Mouse (Mus musculus) kidney, adult 2 months (tissue): ENCODE data around the gene Spata33.

ENCODE experiments used
- CTCF ChIP-seq: fragments of 200-500 bp; conservative IDR thresholded peaks from 2 replicates; pipeline ENCODE4 v1.5.1; 2011; ENCODE audit warnings: low read depth, mild to moderate bottlenecking, control low read depth, low read length, moderate library complexity, mixed read lengths; ENCODE audit not compliant: insufficient read depth, insufficient read length
- POLR2A ChIP-seq: fragments of 200-500 bp; IDR thresholded peaks from one replicate; pipeline ENCODE4 v1.6.1; 2011; ENCODE audit warnings: low read depth, low read length, control low read depth

DNA sequence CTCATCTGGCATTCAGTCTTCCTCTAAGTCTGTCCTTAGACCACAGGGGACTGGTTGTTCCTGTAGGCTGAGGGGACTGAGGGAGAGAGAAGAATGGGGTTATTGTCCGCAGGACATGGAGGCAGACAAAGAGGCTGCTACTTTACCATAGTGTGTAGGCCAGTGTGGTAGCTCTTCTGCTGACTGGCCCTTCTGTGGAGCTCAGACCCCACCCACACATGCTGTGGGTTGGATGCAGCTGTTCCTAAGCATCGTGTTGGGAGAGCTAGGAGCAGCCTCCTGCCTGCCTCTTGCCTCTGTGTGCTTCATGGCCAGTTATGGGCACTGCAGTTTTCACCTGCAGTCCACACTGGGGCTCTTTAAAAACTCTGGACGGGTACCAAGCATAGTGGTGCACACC is 44.5 kb downstream of the Spata33 start:
- TF ChIP-seq CTCF: no peak
- TF ChIP-seq POLR2A: no peak
